Mouse (Mus musculus) layer of hippocampus, adult 9-11 months (tissue): ENCODE results near the gene 4932438A13Rik.

ENCODE experiments used
- DNase-seq: peaks from one replicate; pipeline ENCODE4 v3.0.0; 2022

Gene 4932438A13Rik

DNA sequence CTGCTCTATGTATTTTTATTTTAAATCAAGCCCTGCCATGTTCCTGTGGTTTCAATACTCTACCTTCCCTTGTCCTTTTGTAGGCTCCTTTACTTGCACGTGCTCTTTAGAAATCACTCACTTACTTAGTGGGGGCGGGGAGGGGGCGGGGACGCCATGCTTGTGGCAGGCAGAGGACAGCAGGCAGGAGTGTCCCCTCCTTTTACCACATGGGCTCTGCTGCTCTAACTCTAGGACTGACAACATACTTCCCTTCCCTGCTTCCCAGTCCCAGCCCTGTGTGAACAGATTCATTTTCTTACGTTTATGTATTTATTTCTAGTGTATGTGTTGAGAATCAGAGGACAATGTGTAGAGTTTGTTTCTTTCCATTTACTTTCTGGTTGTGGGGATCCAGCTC, 78.7 kb downstream of the 4932438A13Rik start:
- DNase-seq: no peak

DNA sequence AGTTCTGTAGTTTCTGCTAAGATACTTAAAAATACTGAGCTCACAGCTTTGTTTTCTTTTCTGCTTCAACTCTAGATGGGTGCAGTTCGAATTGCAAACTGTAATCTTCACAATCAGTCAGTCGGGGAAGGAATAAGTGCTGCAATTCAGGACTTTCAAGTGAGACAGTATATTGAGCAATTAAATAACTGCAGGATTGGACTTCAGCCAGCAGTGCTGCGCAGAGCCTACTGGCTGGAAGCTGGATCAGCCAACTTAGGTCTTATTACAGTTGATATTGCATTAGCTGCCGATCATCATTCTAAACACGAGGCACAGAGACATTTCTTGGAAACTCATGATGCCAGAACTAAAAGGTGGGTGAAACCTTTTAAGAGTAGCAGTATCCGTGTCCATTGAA, 79.2 kb downstream of the 4932438A13Rik start:
- DNase-seq: no peak

DNA sequence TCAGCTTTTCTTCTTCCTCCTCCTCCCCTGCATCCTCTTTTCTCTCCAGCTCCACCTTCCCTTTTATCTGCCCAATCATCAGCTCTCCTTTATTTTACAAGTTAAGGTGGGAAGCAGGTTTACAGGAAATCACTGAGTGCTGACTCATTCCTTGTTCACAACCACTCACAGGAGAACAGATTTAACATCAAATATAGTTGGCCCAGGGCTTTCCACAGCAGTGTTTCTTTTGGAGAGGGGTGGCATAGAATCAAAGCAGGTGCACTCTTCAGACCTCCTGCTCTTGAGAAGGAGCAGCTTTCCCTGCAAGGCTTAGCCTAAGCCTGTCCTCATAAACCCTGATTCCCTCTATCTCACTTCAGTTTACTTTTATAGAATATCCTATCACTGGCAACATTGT, 80.8 kb downstream of the 4932438A13Rik start:
- DNase-seq: no peak

DNA sequence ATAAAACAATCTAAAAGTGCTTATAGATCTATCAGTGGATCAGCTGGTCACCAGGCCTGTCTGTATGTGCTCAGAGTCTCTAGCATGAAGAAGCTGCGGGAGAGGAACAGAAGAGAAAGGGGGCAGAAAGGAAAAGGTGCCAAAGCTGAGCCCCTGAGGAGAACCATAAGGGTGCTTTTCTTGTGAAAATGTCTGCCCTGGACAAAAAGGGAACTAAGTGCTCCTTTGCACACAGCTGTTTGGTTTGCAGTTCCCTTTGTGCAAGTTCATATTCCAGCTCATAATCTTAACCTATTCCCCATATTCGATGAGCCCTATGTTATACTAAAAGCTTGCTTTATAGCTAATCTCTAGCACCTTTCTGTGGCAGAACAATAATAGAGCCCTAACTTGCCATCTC, 175.1 kb downstream of the 4932438A13Rik start:
- DNase-seq: no peak

DNA sequence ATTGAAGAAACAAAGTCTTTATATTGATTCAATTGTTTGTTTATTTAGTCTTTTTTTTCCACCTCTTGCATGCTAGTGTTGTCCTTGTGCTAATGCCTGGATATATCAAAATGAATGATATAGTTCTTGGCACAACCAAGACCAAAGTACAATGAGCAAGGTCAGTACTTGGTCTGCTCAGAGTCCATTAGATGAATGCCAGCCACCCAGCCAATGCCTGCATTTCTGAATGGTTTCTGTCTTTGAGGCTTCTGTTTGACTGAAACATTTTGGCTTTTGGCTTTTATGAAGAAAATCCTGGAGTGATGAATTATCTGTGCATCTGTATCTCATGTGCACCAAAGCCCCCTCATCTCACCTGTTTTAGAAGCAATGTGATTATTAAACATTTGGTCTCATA, 176.9 kb downstream of the 4932438A13Rik start:
- DNase-seq: no peak

DNA sequence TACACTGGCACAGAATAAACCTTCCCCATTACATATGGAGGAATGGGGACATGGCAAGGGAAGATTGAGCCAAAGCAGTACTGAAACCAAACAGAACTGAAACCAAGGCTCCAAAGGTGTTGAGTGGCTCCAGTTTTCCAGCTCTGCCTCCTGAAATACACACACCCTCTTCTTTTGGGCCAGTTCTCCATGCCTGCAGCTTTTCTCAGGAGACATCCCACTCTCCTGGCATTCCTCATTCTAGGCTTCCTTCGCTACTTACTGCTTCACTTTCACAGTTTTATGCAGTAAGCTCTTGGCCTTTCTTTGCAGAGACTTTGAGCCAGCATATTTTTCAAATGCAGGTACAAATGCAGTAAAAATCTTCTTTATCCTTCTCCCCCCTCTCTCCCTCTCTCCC, 188.6 kb downstream of the 4932438A13Rik start:
- DNase-seq: no peak

DNA sequence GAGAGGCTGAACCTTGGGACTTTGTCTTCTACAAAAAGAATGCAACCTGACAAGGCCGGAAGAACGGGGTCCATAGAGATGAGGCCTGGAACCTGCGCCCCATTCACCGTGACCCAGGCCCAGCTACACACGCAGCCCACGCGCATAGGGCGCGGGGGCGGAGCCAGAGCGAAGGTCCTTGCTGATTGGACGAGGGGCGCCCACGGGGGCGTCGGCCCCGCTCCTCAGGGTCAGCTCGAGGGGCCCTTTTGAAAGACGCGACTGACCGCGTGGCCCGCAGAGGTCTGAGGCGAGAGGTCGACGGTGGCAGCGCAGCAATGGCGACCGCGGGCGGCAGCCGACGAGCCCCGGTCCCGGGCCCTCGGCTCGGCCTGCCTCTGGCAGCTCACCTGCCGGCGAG, 200.5 kb downstream of the 4932438A13Rik start, which contains the start of gene Adad1:
Gene Adad1 (plus strand): TSS at position 122 of the 400 bp plus-strand sequence.
- DNase-seq: no peak

DNA sequence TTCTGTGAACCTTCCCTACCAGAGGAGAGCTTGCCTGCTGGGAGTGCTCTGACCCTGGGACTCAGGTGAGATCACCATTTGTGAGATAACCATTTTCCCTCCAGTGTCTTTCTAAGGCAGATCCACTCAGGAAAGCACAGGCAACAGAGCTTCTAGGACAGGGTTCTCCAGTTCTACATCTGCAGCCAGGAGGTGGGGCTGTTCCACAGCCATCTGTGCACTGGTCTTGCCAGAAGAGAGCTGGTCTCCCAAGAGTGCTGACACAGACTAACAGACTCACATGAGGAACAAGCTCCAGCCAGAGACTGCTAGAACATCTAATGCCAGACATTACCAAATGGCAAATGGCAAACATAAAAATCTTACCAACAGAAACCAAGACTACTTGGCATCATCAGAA, 210.3 kb downstream of the 4932438A13Rik start:
- peak; percentile 65 for DNase-seq

DNA sequence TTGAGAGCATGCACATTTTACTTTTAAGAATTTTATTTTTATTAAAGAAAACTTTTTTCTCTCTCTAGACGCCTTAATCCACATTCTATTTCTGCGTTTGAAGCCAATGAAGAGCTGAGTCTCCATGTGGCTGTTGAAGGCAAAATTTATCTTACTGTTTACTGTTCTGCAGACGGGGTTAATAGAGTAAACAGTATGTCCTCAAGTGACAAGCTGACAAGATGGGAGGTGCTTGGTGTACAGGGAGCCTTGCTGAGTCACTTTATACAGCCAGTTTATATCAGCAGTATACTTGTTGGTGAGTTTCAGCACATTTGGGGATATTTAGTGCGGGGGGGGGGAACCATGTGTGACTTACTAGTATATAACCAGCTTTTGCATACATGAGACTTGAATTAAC, 222.0 kb downstream of the 4932438A13Rik start:
- DNase-seq: no peak

DNA sequence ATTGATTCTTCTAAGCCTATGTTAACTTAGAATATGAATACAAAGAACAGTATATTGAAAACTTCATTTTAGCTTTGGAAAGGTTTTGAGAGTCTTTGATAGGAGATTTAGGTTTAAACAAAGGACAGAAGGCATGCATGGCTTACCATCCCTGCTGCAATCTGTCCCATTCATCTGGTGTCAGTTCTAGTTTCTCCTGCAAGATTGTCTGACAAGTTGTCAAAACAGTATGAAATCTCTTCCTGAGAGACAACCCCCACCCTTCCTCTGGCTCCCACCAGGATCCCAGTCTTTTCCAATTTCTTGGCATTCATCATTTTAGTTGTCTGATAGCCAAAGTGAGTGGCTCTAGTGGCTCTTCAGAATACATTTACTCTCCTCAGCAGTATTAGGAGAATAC, 227.8 kb downstream of the 4932438A13Rik start:
- peak; percentile 47 for DNase-seq
